Mouse (Mus musculus) hindbrain, embryonic 13.5 days (tissue): ENCODE results near the gene Man2a2. TPM values are rescaled to one million over a fixed set of nuclear protein-coding genes. Genes with fewer than 3 reads are reported as not detected.

Experiments
- ATAC-seq: fragments of 200-750 bp; cut with Nextera tagmentation; 2 replicates; pipeline ENCODE4 v1.8.0; 2017; ENCODE audit warnings: moderate TSS enrichment; ENCODE audit not compliant: low FRiP score
- H3K27ac ChIP-seq: fragments of 300-500 bp; sonication (generic); 2 replicates; pipeline ENCODE4 v1.5.1; 2015; ENCODE audit warnings: inconsistent platforms, mild to moderate bottlenecking, moderate library complexity
- H3K27me3 ChIP-seq: fragments of 300-500 bp; sonication (generic); 2 replicates; pipeline ENCODE4 v1.6.1; 2015; ENCODE audit warnings: mild to moderate bottlenecking, inconsistent platforms
- H3K36me3 ChIP-seq: fragments of 300-500 bp; sonication (generic); 2 replicates; pipeline ENCODE4 v1.6.1; 2015; ENCODE audit warnings: mild to moderate bottlenecking, inconsistent platforms
- H3K4me1 ChIP-seq: fragments of 300-500 bp; sonication (generic); replicated peaks from 2 replicates; pipeline ENCODE4 v1.6.1; 2015; ENCODE audit warnings: inconsistent platforms
- H3K4me2 ChIP-seq: fragments of 300-500 bp; sonication (generic); 2 replicates; pipeline ENCODE4 v1.6.1; 2015; ENCODE audit warnings: inconsistent platforms, mild to moderate bottlenecking, moderate library complexity
- H3K4me3 ChIP-seq: fragments of 300-500 bp; sonication (generic); 2 replicates; pipeline ENCODE4 v1.5.1; 2015; ENCODE audit warnings: mild to moderate bottlenecking, inconsistent platforms
- H3K9ac ChIP-seq: fragments of 300-500 bp; sonication (generic); 2 replicates; pipeline ENCODE4 v1.6.1; 2015; ENCODE audit warnings: mild to moderate bottlenecking, inconsistent platforms
- H3K9me3 ChIP-seq: fragments of 300-500 bp; sonication (generic); 2 replicates; pipeline ENCODE4 v1.6.1; 2016; ENCODE audit warnings: inconsistent platforms
- WGBS: fragments of 180-500 bp; shearing (Covaris S2); methylation state at CpG from one replicate; pipeline ENCODE4 v1.1.7; 2015; 5-methylcytosine and 5-hydroxymethylcytosine counted together
- polyA plus RNA-seq: library from polyadenylated mRNA; unstranded; fragments of >200 nt; fragmentation: Nextera tagmentation; extraction: Ambion mirVana; gene quantifications from 2 replicates; pipeline ENCODE4 v1.2.1, GENCODE M21; 2015

Gene Man2a2
- polyA plus RNA-seq, 1 experiment from 2014 or later, result 20.8 TPM

DNA sequence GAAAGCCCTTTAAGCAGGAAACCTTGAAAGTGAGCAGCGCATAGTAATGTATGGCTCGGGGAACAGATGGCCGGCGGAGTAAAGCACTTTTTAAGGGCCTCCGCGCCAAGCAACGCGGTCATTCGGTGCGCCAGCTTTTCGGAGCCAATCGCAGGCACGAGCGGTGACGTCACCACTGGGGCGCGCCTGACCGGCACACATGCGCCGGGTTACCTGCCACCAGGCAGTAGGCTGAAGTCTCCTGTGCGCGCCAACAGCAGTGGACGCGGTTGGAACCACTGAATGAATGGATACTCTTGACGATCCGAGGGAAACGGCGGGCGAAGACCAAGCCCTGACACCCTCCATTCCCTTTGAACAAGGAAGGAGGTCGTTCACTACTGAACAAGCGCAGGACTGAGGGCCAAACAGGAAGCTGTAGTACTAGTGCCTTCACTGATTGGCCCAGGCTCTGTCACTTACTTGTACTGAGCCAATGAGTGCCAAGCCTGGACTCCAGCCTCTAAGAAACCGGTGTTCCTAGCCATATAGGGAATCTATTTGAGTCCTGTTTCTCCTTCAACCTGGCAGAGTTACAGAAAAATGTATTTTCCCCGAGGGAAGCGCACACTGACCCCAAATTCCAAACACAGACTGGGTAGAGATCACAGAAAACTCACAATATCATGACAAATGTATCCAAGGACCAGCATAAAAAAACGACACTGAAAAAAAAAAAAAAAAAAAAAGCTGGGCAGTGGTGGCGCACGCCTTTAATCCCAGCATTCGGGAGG is 46.9 kb downstream of the Man2a2 start, which contains the start of gene Rccd1:
Rccd1 (minus strand) TSS at position 412 of the 773 bp plus-strand sequence.
- H3K9me3 ChIP-seq, result no peaks in the 10 kb centered on the region
- peaks cover 61% of the 10 kb centered on the region for H3K36me3 ChIP-seq
- WGBS, result 1% methylated on average over 38 of the region's 38 CpGs

DNA sequence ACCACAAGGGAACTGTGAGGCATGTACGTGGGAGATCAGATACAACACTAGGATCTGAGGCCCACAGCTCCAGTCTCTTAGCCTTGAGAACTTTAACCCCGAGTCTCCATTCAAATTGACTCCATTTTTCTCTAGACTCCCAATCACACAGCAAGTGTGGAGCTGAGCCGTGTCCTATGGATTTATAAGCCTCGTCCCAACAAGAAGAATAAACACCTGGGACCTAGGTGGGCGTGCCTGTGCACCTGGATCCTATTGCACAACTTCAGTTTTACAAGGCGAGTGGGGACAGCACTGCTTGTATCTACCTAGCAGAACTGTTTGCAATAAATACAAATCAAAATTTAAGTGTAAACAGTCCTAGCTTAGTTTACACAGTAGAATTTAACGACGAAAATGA is 47.8 kb downstream of the Man2a2 start:
- WGBS, result 24% methylated on average over 8 of the region's 8 CpGs
- no peak for ATAC-seq

More for the DNA sequence above, 46.9 kb downstream of the Man2a2 start, which contains the start of gene Rccd1:
- peak within 1 kb of the TSS; percentile 75 for H3K9ac ChIP-seq
- peak; percentile 99 for ATAC-seq
- peak within 1 kb of the TSS; percentile 61 for H3K4me2 ChIP-seq
- no peaks in the 10 kb centered on the region for H3K27me3 ChIP-seq
- peaks cover 23% of the 10 kb centered on the region for H3K4me1 ChIP-seq
- peak within 1 kb of the TSS; percentile 56 for H3K4me3 ChIP-seq
- H3K27ac ChIP-seq, result peak within 1 kb of the TSS; percentile 92

DNA sequence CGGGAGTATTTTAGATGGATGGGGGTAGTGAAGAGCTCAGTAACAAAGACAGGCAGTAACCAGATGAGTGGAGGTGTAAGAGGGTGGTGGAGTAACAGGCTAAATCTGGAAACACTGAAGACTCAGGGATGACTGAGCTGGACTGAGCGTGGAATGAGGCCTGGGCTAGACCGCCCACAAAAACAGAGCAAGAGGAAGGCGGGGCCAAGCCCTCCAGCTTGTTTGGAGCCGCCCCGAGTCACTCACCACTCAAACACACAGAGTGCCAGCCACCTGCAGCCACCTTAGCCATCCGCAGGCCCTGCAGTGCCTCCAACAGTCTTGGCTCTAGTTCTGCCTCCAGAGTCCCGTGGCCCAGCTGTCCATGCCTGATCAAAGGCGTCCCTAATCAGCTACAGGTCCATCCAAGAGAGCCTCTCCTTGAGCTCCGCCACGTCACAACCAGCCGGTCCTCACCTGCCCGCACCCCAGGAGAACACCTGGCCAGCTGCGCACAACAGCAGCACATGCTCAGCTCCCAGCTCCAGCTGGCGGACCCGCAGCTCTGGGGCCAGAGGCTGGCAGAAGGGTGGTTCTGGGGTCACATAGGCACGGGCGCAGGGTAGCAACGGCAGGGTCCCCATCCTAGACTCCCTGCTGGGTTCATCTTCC is 51.2 kb downstream of the Man2a2 start:
- H3K27ac ChIP-seq, result no peak overlapping the region
- no peaks in the 10 kb centered on the region for H3K27me3 ChIP-seq
- H3K4me3 ChIP-seq, result no peak overlapping the region
- 0 out of 2 replicates have a peak overlapping the region, but pooled peaks have one; percentile 29 for H3K9ac ChIP-seq
- no peaks in the 10 kb centered on the region for H3K9me3 ChIP-seq
- H3K4me1 ChIP-seq, result peaks cover 19% of the 10 kb centered on the region
- H3K4me2 ChIP-seq, result no peak overlapping the region
- ATAC-seq, result no peak
- H3K36me3 ChIP-seq, result peaks cover 49% of the 10 kb centered on the region
- WGBS, result 86% methylated on average over 19 of the region's 19 CpGs

More for the DNA sequence above, 47.8 kb downstream of the Man2a2 start:
- Histone ChIP-seq H3K27ac (peak overlapping the region; percentile 92), H3K9ac (peak overlapping the region; percentile 75), H3K9me3 (no peaks in the 10 kb centered on the region), H3K36me3 (peaks cover 60% of the 10 kb centered on the region), H3K4me2 (peak overlapping the region; percentile 61), H3K4me1 (peaks cover 23% of the 10 kb centered on the region), H3K4me3 (peak overlapping the region; percentile 56), H3K27me3 (no peaks in the 10 kb centered on the region)

DNA sequence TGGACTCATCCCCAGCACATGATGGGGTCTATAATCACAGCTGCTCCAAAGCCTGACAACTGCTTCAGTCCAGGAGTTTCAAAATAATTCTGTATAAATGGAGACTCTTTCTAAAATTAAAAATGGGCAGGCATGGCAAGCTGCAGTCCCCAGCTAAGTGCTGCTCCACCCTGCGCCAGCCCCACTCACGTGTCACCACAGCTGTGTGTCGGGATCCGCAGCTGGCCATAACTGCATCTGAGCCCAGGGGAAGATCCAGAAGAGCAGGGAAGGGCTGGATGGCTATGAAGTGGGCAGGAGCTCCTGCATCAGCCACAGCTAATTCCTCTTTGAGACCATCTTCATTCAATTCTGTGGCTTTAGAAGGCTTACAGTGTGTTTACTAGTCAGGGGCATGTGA is 52.5 kb downstream of the Man2a2 start:
- H3K36me3 ChIP-seq, result peaks cover 61% of the 10 kb centered on the region
- H3K9me3 ChIP-seq, result no peaks in the 10 kb centered on the region
- no peak overlapping the region for H3K4me3 ChIP-seq
- H3K27me3 ChIP-seq, result no peaks in the 10 kb centered on the region
- no peak overlapping the region for H3K4me2 ChIP-seq
- H3K4me1 ChIP-seq, result peaks cover 17% of the 10 kb centered on the region
- no peak for ATAC-seq
- H3K9ac ChIP-seq, result no peak overlapping the region
- WGBS, result 89% methylated on average over 4 of the region's 4 CpGs
- H3K27ac ChIP-seq, result no peak overlapping the region

DNA sequence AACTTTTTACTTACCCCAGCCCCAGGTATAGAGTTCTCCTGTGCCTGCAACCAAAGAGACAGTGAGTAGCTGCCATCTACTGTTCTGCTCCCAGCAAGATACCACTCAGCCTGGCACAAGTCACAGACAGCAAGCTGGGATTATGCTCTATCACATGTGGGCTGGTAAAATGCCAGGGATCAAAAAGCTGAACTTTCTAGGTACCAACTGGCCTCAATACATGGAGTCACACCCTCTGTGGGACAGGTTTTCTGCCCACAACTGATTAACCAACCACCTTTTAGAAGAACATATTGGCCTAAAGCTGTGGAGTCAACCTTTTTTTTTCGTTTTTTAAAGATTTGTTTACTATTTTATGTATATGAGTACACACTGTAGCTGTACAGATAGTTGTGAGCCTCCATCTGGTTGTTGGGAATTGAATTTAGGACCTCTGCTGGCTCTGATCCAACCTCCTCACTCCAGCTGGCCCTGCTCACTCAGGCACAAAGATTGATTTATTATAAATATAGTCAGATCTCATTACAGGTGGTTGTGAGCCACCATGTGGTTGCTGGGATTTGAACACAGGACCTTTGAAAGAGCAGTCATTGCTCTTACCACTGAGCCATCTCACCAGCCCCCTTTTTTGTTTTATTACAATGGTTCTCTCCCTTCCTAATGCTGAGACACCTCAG is 53.6 kb downstream of the Man2a2 start:
- 76% methylated on average over 1 of the region's 1 CpGs for WGBS
- no peak overlapping the region for H3K4me2 ChIP-seq
- H3K4me3 ChIP-seq, result no peak overlapping the region
- ATAC-seq, result no peak
- H3K9me3 ChIP-seq, result no peaks in the 10 kb centered on the region
- H3K27ac ChIP-seq, result no peak overlapping the region
- H3K4me1 ChIP-seq, result peaks cover 7% of the 10 kb centered on the region; the same call in 1 of the 2 replicates
- H3K27me3 ChIP-seq, result no peaks in the 10 kb centered on the region
- no peak overlapping the region for H3K9ac ChIP-seq
- H3K36me3 ChIP-seq, result peaks cover 72% of the 10 kb centered on the region

DNA sequence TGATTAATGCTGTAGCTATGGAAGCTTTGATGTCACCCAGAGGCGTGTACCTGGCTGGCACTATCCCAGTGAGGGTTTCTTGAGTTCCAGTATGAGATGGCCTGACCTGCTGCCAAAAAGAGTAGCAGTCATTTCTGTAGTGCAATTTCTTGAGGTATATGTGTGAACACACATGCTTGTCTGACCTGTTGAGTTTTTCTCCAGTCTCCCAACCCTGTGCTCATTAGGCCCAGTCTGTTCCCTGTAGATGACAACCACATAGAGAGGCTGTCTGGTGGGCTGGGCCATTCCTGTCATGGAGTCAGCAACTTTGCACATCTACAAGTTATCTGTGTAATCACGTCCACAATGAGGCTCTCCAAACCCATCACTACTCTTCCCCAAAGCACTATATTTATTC is 55.4 kb downstream of the Man2a2 start:
- Histone ChIP-seq H3K27ac (no peak overlapping the region), H3K9me3 (no peaks in the 10 kb centered on the region), H3K4me2 (no peak overlapping the region), H3K27me3 (no peaks in the 10 kb centered on the region), H3K9ac (no peak overlapping the region), H3K36me3 (peaks cover 76% of the 10 kb centered on the region), H3K4me3 (no peak overlapping the region), H3K4me1 (no peaks in the 10 kb centered on the region)
- WGBS, result 88% methylated on average over 2 of the region's 2 CpGs
- no peak for ATAC-seq

DNA sequence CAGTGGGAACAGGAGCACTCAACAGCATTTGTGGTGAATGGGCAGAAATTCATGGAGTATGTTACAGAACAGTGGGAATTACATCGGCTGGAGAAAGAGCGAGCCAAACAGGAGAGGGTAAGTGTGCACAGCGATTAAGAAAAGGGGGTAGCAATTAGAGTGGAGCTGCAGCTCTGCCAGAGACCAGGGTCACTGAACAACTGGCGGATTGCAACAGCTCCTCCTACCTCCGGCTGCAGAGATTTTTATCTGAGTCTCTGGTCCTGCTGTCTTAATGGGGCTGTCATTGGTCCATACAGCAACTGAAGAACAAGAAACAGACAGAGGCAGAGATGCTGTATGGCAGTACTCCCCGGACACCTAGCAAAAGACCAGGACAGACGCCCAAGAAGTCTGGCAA is 60.4 kb downstream of the Man2a2 start:
- H3K4me1 ChIP-seq, result no peaks in the 10 kb centered on the region
- no peaks in the 10 kb centered on the region for H3K27me3 ChIP-seq
- no peak overlapping the region for H3K27ac ChIP-seq
- no peak for ATAC-seq
- no peak overlapping the region for H3K4me3 ChIP-seq
- 88% methylated on average over 7 of the region's 7 CpGs for WGBS
- peaks cover 52% of the 10 kb centered on the region for H3K36me3 ChIP-seq
- H3K9ac ChIP-seq, result no peak overlapping the region
- H3K9me3 ChIP-seq, result no peaks in the 10 kb centered on the region
- H3K4me2 ChIP-seq, result no peak overlapping the region

DNA sequence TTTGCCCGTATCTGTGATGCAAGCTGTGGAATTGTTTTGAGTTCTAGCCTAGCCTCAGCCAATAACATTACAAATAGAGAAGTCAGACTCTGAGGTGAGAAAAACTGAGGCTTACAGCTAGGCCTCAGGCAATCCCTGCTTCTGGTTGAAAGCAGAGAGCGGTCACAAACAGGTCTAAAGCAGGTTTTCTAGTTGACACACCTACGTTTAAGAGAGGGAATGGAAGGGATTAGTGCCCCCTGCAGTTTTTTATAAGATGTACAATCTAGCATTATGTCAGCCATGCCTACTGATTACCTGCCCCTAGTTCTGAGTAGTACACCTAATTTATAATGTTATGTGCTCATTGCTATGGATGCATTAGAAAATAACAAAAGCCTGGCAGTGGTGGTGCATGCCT is 63.4 kb downstream of the Man2a2 start:
- no peaks in the 10 kb centered on the region for H3K4me1 ChIP-seq
- H3K9ac ChIP-seq, result no peak overlapping the region
- H3K9me3 ChIP-seq, result no peaks in the 10 kb centered on the region
- H3K4me3 ChIP-seq, result no peak overlapping the region
- no peak overlapping the region for H3K27ac ChIP-seq
- peaks cover 35% of the 10 kb centered on the region for H3K36me3 ChIP-seq
- 91% methylated on average over 3 of the region's 3 CpGs for WGBS
- no peak overlapping the region for H3K4me2 ChIP-seq
- ATAC-seq, result no peak
- H3K27me3 ChIP-seq, result no peaks in the 10 kb centered on the region

DNA sequence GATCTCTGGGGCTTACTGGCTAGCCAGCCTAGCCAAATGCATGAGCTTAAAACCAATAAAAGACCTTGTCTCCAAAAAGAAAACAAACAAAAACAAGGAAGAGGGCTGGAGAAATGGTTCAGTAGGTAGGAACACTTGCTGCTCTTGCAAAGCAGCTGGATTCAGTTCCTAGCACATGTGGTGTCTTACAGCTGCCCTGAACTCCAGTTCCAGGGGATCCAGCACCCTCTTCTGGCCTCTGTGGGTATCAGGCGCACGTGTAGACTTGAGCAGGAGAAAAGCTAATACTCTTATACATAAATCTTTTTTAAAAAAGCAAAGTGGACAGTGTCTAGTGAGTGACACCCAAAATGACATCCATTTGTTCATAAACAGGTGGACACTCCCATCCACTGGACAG is 69.7 kb downstream of the Man2a2 start:
- no peaks in the 10 kb centered on the region for H3K4me1 ChIP-seq
- no peak overlapping the region for H3K9ac ChIP-seq
- H3K4me3 ChIP-seq, result no peak overlapping the region
- no peak for ATAC-seq
- no peaks in the 10 kb centered on the region for H3K9me3 ChIP-seq
- no peak overlapping the region for H3K27ac ChIP-seq
- H3K27me3 ChIP-seq, result no peaks in the 10 kb centered on the region
- H3K36me3 ChIP-seq, result peaks cover 12% of the 10 kb centered on the region
- 95% methylated on average over 2 of the region's 2 CpGs for WGBS
- H3K4me2 ChIP-seq, result no peak overlapping the region

DNA sequence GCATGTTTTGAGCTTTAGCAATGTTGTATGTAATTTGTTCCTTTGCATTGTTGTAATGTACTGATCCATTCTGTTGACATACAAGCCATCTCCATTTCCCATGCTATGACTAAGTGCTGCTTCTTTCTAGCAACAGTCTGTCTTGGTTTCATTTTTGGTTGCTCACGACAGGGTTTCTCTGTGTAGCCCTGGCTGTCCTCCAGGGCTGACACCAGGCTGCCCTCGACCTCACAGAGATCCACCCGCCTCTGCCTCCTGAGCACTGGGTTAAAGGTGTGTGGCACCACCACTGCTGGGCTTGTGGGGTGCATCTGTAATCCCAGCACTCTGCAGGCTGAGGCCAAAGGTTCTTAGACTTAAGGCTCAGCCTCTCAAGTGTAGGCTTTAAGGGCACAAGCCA is 71.6 kb downstream of the Man2a2 start:
- no peaks in the 10 kb centered on the region for H3K27me3 ChIP-seq
- H3K4me3 ChIP-seq, result no peak overlapping the region
- ATAC-seq, result no peak
- peaks cover 7% of the 10 kb centered on the region; the same call in 1 of the 2 replicates for H3K4me1 ChIP-seq
- no peak overlapping the region for H3K4me2 ChIP-seq
- 91% methylated on average over 3 of the region's 3 CpGs for WGBS
- no peaks in the 10 kb centered on the region for H3K9me3 ChIP-seq
- H3K27ac ChIP-seq, result no peak overlapping the region
- peaks cover 7% of the 10 kb centered on the region for H3K36me3 ChIP-seq
- H3K9ac ChIP-seq, result no peak overlapping the region
